Mouse (Mus musculus): ENCODE measurements around the gene Zfp866.

DNA sequence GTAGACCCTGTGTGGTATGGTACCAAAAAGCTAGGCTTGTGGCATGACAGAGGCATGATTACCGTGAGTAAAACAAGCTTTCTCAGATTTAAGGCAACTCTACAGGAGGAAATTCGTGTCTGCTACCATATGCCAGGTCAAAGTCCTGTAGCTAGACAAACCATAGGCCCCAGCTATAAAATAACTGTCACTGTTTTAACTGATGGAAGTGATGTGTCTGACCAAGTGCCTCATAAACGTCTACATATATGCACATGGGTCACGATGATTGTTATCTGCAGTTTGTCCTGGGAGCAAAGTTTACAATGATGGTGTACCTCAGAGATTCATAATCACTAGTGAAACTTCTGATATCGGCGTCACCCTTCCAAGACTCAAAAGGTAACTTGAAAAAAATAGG is 50.2 kb downstream of the Zfp866 start:
- no peak for TF ChIP-seq CTCF (IDR thresholded peaks at IDR 0.05; ENCODE audit: low read depth, low read length)
- TF ChIP-seq EP300 (IDR thresholded peaks at IDR 0.05; ENCODE audit: insufficient read depth, low read depth, low read length): no peak

Measured in ES-Bruce4 (cell line).